Comparison of ENCODE assay signal across 13 mouse cellular contexts in the genomic region with DNA sequence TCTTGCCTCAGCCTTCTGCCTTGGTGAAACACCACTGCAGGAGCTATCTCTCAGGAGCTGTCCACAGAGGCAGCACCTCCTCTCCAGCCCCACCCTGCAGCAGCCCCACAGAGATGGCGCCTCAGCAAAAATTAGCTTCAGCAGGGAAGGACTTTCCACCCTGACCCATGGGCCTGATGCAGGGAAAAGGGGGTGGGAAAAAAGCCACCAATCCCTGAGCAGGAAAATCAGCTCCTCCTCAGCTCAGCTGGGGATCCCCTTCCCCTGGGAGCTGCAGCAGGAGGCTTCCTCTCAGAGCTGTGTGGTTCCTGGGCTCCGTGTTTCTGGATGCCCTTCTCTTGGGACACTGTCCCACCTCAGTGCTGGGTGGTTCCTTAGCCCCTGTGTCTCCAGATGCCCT. TPM values are rescaled to one million over a fixed set of nuclear protein-coding genes. Genes with fewer than 3 reads are reported as not detected.
A peak's percentile ranks its signal among the peaks of the same experiment; 100 is the strongest.
DNase-seq lines count a peak whose midpoint lies in the region; ATAC-seq and TF ChIP-seq lines count a peak whose summit lies in the region.
"Had no signal": no experiment of that assay in that cellular context is flagged by ENCODE, and none has a peak within 500 bp of the region (broad histone marks: within the 10 kb centered on the region; RNA-seq: fewer than 3 reads in every experiment).

No protein-coding gene starts in this region.

- H3K4me1 ChIP-seq in intestine, embryonic 16.5 days (ENCODE audit: control insufficient read depth, insufficient read depth, low read length) = peaks cover 3% of the 10 kb centered on the region; the same call in 1 of the 2 replicates
- H3K4me1 ChIP-seq in intestine, embryonic 15.5 days (replicated peaks) = 0 out of 2 replicates have a peak, but pooled peaks cover 3% of the 10 kb centered on the region
- H3K4me1 ChIP-seq in kidney, embryonic 16.5 days (ENCODE audit: insufficient read depth, low read length) = peaks cover 6% of the 10 kb centered on the region
- H3K4me1 ChIP-seq in liver, embryonic 15.5 days (replicated peaks) = peaks cover 36% of the 10 kb centered on the region

- H3K27me3 ChIP-seq in intestine, embryonic 16.5 days (replicated peaks; ENCODE audit: control insufficient read depth, insufficient read depth, low read length) = no peaks in the 10 kb centered on the region
- no peaks in the 10 kb centered on the region for H3K27me3 ChIP-seq in intestine, embryonic 15.5 days (replicated peaks)
- H3K27me3 ChIP-seq in Patski = no peaks in the 10 kb centered on the region
- no peaks in the 10 kb centered on the region for H3K27me3 ChIP-seq in kidney, embryonic 16.5 days (ENCODE audit: insufficient read depth, low read length)
- H3K27me3 ChIP-seq in liver, embryonic 15.5 days = no peaks in the 10 kb centered on the region
- H3K27me3 ChIP-seq: hindbrain, embryonic 15.5 days had no signal

- POLR2A ChIA-PET in Patski (lab: Charles Lee) = no interaction called here

- no peak for TF ChIP-seq CTCF in Patski (IDR thresholded peaks at IDR 0.05)

- 5% methylated on average over 2 of the region's 2 CpGs for WGBS in intestine, embryonic 16.5 days
- WGBS in intestine, embryonic 15.5 days = 6% methylated on average over 2 of the region's 2 CpGs
- WGBS in kidney, embryonic 16.5 days = 19% methylated on average over 2 of the region's 2 CpGs
- WGBS in liver, embryonic 15.5 days (ENCODE audit: insufficient replicate concordance) = 15% methylated on average over 2 of the region's 2 CpGs

- H3K9ac ChIP-seq in intestine, embryonic 16.5 days (ENCODE audit: low read depth, low read length) = no peak overlapping the region
- H3K9ac ChIP-seq in intestine, embryonic 15.5 days = no peak overlapping the region; the same call in 1 of the 2 replicates
- H3K9ac ChIP-seq in kidney, embryonic 16.5 days (replicated peaks; ENCODE audit: low read length) = no peak overlapping the region
- H3K9ac ChIP-seq in liver, embryonic 15.5 days = no peak overlapping the region
- H3K9ac ChIP-seq: hindbrain, embryonic 15.5 days had no signal

- CTCF ChIA-PET in Patski (lab: Charles Lee) = interaction anchor here (0.8 kb wide), 1 partner anchor 133 kb away, joined by 3 read pairs; no protein-coding TSS in a partner anchor

- no peak overlapping the region for H3K4me2 ChIP-seq in intestine, embryonic 16.5 days (ENCODE audit: low read depth, low read length)
- H3K4me2 ChIP-seq in intestine, embryonic 15.5 days (replicated peaks) = no peak overlapping the region
- H3K4me2 ChIP-seq in kidney, embryonic 16.5 days (replicated peaks; ENCODE audit: low read depth, low read length) = no peak overlapping the region
- peak overlapping the region; percentile 13; the same call in 1 of the 2 replicates for H3K4me2 ChIP-seq in liver, embryonic 15.5 days
- H3K4me2 ChIP-seq: hindbrain, embryonic 15.5 days had no signal

- intact Hi-C loops in left cerebral cortex, postnatal 25 days (cut with DNase I) = loop anchor here (10.0 kb wide), 1 partner anchor 135 kb away; no protein-coding TSS in a partner anchor

- in situ Hi-C loops in Patski (cut with MboI; ENCODE audit: low pct_unique_long_range_greater_than_20kb) = loop anchor here (5.0 kb wide), 1 partner anchor 132 kb away; no protein-coding TSS in a partner anchor

- no peak overlapping the region for H3K4me3 ChIP-seq in intestine, embryonic 16.5 days (ENCODE audit: low read length)
- no peak overlapping the region for H3K4me3 ChIP-seq in intestine, embryonic 15.5 days (replicated peaks)
- H3K4me3 ChIP-seq in kidney, embryonic 16.5 days (ENCODE audit: low read length) = no peak overlapping the region
- no peak overlapping the region for H3K4me3 ChIP-seq in liver, embryonic 15.5 days (replicated peaks)
- H3K4me3 ChIP-seq: erythroblast, embryonic 14.5 days; hindbrain, embryonic 15.5 days had no signal

- H3K27ac ChIP-seq in intestine, embryonic 16.5 days (ENCODE audit: low read length) = no peak overlapping the region
- H3K27ac ChIP-seq in intestine, embryonic 15.5 days = no peak overlapping the region
- no peak overlapping the region for H3K27ac ChIP-seq in kidney, embryonic 16.5 days (ENCODE audit: low read length)
- H3K27ac ChIP-seq in liver, embryonic 15.5 days (replicated peaks) = no peak overlapping the region
- H3K27ac ChIP-seq: hindbrain, embryonic 15.5 days had no signal

- H3K9me3 ChIP-seq in intestine, embryonic 16.5 days (ENCODE audit: control insufficient read depth, low read length) = no peaks in the 10 kb centered on the region
- no peaks in the 10 kb centered on the region for H3K9me3 ChIP-seq in intestine, embryonic 15.5 days
- no peaks in the 10 kb centered on the region for H3K9me3 ChIP-seq in kidney, embryonic 16.5 days (ENCODE audit: low read length)
- no peaks in the 10 kb centered on the region for H3K9me3 ChIP-seq in liver, embryonic 15.5 days (replicated peaks)
- H3K9me3 ChIP-seq: hindbrain, embryonic 15.5 days had no signal

- 0 out of 2 replicates have a peak, but pooled peaks have one; percentile 17 for ATAC-seq in intestine, embryonic 16.5 days
- ATAC-seq in intestine, embryonic 15.5 days = no peak
- peak; percentile 1 for ATAC-seq in Patski
- ATAC-seq in kidney, embryonic 16.5 days (ENCODE audit: low FRiP score, low TSS enrichment) = peak; percentile 46
- no peak; the same call in 1 of the 2 replicates for ATAC-seq in liver, embryonic 15.5 days (ENCODE audit: insufficient read depth)

- no peaks in the 10 kb centered on the region for H3K36me3 ChIP-seq in intestine, embryonic 16.5 days (ENCODE audit: control insufficient read depth, insufficient read depth, low read length)
- no peaks in the 10 kb centered on the region for H3K36me3 ChIP-seq in intestine, embryonic 15.5 days
- no peaks in the 10 kb centered on the region for H3K36me3 ChIP-seq in kidney, embryonic 16.5 days (ENCODE audit: insufficient read depth, low read length)
- no peaks in the 10 kb centered on the region for H3K36me3 ChIP-seq in liver, embryonic 15.5 days (replicated peaks)
- H3K36me3 ChIP-seq: hindbrain, embryonic 15.5 days had no signal

- DNase-seq in Patski (ENCODE audit: low read depth, low spot score) = no peak
- DNase-seq in layer of hippocampus, adult 11-12 months (ENCODE audit: low spot score) = no peak
- DNase-seq in thymus, adult 18-20 months = no peak
- DNase-seq in left cerebral cortex, postnatal 25 days (ENCODE audit: low spot score in 2 of 2) = no peak
- DNase-seq: cerebellum, adult 9-10 months; gastrocnemius, postnatal 36 days; right cerebral cortex, adult 18-20 months had no signal

RNA-seq across cellular contexts. Expression of gene Ropn1l, which starts 3.8 kb away (rescaled TPM):
- 1.7 and 1.9 TPM in 2 replicates for polyA plus RNA-seq in intestine, embryonic 16.5 days (2015; fragmentation: Nextera tagmentation; extraction: Ambion mirVana)
- 2.0 and 2.3 TPM in 2 replicates for polyA plus RNA-seq in intestine, embryonic 15.5 days (2015; fragmentation: Nextera tagmentation; extraction: Ambion mirVana)
- 7.6 TPM for polyA plus RNA-seq in Patski (2021)
- 3.7 and 4.3 TPM in 2 replicates for polyA plus RNA-seq in kidney, embryonic 16.5 days (2015; fragmentation: Nextera tagmentation; extraction: Ambion mirVana)
- polyA plus RNA-seq in liver, embryonic 15.5 days (2015; fragmentation: Nextera tagmentation; extraction: Ambion mirVana) = 3.2 and 3.3 TPM in 2 replicates
- total RNA-seq in left cerebral cortex, postnatal 25 days (2021) = 1 to 10 TPM in 1 of 2 experiments, under 1 TPM in 1; 0.82 to 2.1 TPM

Comparison
In these comparisons a context has a peak if more than half of its experiments do, and no peak if none do; other contexts are left out.
1. ATAC-seq: peak in intestine, embryonic 16.5 days (single experiment), Patski (single experiment) and kidney, embryonic 16.5 days (single experiment); none in intestine, embryonic 15.5 days (single experiment) and liver, embryonic 15.5 days (single experiment).